Mouse (Mus musculus) B cell, adult 2 months (primary cell): ENCODE data around the gene Pdlim5.
A peak's percentile ranks its signal among the peaks of the same experiment; 100 is the strongest.

Experiments used
- DNase-seq, 2 experiments: peaks; one replicate each; pipeline ENCODE4 v3.0.0; 2022

Pdlim5 gene

GRCm38 (mm10) chr3:142394000-142394411, 1.5 kb downstream of the Pdlim5 start:
- DNase-seq: peak in 1 of 2 experiments; percentile 7

GRCm38 (mm10) chr3:142391531-142391930, 4.0 kb downstream of the Pdlim5 start:
- DNase-seq: no peak

- no peak for DNase-seq
Observed at GRCm38 (mm10) chr3:142390288-142390687, 5.2 kb downstream of the Pdlim5 start.

DNA sequence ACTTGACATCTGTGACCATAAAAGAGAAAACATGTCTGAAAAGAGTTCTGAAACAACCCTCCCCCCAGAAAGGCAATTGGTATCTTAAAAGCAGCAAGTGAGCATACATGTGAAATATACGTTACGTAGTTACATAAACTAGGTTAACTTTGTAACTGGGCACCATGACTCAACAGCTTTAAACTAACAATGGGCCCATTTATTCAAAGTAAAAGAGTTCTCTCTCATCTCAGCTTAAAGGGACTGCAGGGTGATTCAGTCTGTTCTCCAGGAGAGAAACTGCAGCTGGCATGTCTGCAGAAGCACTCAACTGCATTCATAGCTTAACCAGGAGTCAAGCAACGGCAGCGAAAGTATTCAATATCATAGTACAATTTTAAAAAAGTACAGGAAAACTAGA, 7.3 kb downstream of the Pdlim5 start:
- no peak for DNase-seq

DNA sequence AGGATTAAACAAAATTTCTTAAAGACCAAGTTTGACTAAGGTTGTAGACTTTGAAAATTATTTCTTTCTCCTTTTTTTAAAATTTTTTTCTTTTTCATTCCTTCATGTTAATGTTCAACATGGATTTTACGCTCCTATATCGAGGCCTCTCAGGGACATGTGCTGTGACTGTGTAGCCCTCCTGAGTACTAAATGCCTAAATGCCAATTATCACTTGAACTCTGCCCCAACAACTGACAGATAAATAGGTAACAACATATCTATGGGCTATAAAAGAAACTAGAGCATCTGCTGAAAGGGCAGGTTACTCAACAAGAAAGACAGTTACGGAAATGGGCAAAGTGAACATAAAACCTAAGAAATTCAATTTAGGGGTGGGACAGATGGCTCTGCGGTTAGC, 9.0 kb downstream of the Pdlim5 start:
- no peak for DNase-seq

GRCm38 (mm10) chr3:142385690-142386089, 9.8 kb downstream of the Pdlim5 start:
- DNase-seq: no peak

DNA sequence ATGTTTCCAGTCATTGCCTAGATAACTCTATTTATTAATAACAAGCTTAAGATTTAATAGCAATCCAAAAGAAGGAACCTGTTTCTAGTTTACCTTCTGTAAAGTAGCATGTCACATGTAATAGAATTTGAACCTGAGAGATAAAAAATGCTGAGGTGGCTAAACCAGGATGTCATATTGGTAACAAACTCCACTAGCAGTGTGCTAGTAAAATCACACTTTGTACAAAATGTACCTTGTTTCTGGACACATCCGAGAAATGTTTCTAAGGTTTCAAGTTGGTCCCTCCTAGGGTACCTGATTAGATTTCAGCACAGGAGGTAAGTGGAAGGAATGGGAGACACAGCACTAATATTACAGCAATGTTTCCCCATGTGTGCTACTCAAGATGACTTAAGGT, 18.9 kb downstream of the Pdlim5 start:
- no peak for DNase-seq

GRCm38 (mm10) chr3:142375106-142375505, 20.4 kb downstream of the Pdlim5 start:
- no peak for DNase-seq

- DNase-seq: peak in 1 of 2 experiments; percentile 3
Observed at GRCm38 (mm10) chr3:142372465-142373147, 22.9 kb downstream of the Pdlim5 start.

- DNase-seq: no peak
Observed at GRCm38 (mm10) chr3:142368411-142368810, 27.1 kb downstream of the Pdlim5 start.

DNA sequence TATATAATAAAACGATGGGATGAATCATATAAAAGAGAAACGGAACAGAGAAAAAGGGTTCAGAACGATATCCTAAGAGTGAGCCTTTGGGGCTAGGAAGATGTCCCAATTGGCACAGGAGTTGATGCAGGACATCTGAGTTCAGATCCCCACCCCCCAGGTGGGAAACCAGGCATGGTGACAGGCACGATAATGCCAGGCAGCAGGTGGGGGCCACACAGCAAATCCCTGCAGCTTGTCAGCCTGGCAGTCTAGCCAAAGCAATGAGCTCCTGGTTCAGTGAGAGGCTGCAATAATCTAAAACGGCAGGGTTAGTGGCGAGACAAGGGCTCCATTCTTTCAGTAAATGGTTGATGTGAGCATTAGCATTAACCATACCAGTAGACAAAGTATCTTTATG, 33.4 kb downstream of the Pdlim5 start:
- DNase-seq: no peak

- DNase-seq: no peak
Observed at GRCm38 (mm10) chr3:142358951-142359350, 36.5 kb downstream of the Pdlim5 start.

DNA sequence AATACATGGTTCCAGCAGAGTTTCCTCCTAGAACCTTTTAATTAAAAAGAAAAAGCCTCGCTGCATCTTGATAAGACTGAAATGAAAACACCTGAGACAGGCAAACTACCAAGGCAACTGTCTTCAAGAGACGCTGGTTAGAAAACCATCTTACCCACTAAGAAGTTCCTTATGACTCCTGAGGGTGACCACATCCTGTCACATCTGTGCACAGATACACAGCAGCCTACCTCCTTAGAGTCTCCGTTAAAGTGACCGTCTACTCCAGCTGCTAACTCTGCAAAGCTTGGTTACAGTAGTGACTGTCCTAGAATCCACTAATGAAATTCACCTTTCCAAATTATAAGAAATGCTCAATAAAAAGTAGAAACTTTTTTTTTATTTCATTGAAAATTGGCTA, 38.8 kb downstream of the Pdlim5 start:
- peak; percentile 10 to 19 for DNase-seq

DNA sequence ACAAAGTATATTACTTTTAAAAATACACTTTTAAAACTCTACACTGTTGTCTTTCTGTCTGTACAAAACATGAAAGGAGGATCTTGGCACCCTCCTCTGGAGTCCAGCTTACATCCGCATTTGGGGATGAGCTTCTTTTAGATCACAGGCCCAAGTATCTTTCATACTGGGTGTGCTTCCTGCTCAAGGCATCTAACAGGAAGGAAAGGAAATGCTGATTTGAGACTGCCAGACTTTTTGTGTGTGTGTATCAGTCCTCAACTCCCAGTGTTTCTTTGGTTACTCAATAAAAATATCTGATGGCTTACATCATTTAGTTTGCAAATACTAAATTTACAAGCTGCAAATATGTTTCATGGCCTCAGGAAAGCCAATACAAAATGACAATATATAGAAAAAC, 42.3 kb downstream of the Pdlim5 start:
- DNase-seq: no peak

- DNase-seq: no peak
Observed at GRCm38 (mm10) chr3:142350513-142350912, 45.0 kb downstream of the Pdlim5 start.

DNA sequence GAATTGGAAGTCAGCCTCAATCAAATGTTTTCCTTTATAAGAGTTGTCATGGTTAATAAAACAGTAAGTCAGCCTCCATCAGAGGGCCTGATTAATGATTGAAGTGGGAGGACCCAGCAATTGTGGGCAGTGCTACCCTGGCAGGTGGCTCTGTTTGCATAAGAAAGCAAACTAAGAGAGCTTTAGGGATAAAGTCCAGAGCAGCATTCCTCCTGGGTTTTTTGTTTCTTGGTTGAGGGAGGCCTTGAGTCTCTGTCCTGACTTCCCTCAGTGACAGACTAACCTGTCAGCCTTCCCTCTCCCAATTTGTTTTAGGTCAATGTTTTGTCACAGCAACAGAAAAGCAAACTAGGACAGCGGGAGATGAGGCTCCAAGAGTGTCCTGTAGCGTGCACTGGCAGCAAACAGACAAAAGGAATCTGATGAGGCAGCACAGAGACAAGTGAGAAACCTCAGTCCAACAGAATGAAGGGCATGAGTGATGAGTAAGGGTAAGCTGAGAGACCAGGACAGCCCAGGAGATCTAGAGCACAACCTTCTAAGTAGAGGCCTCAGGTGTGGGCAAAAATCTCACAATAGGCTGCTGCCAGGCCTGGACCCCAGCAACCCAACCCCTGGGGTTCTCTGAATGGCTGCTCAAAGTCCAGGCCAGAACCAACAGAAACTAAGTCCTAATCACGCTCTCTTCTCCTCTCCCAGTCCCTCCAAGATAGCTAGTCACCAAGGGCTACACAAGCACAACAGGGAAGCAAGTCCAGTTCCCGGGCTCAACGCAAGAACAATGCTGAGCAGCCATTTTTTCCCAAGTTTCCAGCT, 46.5 kb downstream of the Pdlim5 start:
- DNase-seq: no peak

- no peak for DNase-seq
Observed at GRCm38 (mm10) chr3:142346261-142346660, 49.2 kb downstream of the Pdlim5 start.

DNA sequence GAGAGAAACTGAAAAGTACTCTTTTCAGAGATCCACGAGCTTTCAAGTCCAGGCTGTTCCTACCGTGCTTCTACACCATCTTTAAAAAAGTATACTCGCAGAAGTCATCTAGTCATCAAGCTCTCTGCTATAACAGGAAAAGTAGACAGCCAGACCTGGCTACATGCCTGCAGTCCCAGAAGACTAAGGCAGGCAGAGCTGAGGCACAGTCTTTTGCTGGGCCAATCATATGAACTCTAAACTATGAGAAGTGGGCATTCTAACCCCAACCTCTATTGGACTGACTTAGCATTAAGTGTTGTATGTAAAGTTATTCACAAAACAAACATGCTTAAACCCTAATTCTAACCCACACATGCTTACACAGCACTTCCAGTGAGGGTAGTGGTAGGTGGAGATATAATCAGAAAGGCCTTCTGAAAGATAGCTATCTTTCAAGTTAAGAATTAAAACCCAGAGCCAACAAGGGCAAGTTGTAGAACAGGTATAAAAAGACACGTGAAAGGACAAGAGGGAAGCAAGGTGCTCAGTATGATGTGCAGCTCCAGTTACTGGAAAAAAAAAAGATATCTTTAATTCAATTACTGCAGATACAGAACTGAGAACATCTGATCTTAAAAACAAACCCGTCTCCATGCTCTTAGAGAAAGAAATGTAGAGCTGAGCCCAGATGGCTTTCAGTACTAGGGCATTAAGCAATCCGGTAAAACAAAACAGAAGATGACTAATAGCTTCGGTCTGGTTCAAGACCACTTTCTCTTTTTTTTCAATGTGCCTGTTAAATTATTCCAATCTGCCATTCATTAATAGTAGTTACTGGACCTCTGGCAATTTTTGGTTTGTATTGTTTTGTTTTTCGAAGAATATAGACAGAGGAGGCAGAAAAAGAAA, 50.0 kb downstream of the Pdlim5 start:
- DNase-seq: no peak

DNA sequence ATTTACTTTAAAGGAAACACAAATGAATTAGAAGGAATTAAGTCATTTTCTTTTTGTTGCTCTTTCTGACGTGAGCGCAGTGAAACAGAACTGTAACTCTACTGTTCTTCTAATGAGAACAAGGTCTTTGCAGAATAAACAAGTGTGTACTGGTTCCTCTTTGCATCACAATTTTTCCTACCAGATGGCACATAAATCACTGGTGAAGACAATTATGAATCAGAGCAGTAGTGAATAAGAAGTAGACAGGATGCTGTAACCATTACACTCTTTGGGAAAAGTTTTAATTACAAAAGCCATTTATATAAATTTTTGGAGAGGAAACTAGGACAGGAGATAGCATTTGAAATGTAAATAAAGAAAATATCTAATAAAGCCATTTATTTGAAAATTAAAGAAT, 51.7 kb downstream of the Pdlim5 start:
- DNase-seq: no peak

- DNase-seq: no peak
Observed at GRCm38 (mm10) chr3:142340701-142341100, 54.8 kb downstream of the Pdlim5 start.

GRCm38 (mm10) chr3:142339440-142340251, 55.9 kb downstream of the Pdlim5 start:
- no peak for DNase-seq

- DNase-seq: no peak
Observed at GRCm38 (mm10) chr3:142338058-142338457, 57.4 kb downstream of the Pdlim5 start.
